Mouse (Mus musculus) adrenal gland, postnatal 10 days (tissue): ENCODE measurements around the gene A730009L09Rik. TPM values are rescaled to one million over a fixed set of nuclear protein-coding genes. Genes with fewer than 3 reads are reported as not detected.

Experiments
- DNase-seq: peaks from one replicate; pipeline ENCODE4 v3.0.0; 2021; ENCODE audit warnings: mixed read lengths
- total RNA-seq, 2 experiments: library from RNA; stranded (reverse); gene quantifications; 2 replicates each; pipeline ENCODE4 v1.2.3; 2021

A730009L09Rik gene
- total RNA-seq, 2 experiments from 2014 or later: not detected

DNA sequence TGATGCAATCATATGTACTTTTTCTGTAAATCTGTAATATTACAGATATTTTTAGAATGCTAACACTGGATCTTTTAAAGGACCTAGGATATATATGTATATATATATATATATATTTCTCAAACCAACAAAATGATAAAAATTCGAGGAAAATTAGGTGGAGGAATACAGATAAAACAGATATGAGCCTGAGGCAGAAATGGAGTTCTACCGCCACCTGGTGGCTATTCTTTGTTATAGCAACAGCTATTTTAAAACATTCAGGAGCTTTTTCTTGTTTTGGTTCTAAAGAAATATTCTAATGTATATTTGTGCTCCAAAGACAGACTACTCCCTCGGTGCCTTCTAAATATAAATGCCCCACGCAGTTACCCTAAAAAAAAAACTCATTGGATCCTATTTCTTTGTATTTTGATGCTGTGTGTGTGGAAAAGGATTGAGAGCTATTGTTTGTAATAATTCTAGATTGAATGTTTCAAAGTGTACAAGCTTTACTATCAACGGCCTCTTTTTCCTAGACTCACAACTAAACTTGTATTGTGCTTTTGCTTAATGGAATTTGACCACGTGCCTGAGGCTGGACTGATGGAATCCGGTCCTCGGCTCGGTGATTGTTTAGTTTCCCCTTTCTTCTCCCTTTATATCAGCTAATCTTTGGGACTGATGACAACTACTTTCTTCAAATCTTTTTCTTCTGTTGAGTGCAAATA is 44.8 kb downstream of the A730009L09Rik start:
- DNase-seq: peak; percentile 26

DNA sequence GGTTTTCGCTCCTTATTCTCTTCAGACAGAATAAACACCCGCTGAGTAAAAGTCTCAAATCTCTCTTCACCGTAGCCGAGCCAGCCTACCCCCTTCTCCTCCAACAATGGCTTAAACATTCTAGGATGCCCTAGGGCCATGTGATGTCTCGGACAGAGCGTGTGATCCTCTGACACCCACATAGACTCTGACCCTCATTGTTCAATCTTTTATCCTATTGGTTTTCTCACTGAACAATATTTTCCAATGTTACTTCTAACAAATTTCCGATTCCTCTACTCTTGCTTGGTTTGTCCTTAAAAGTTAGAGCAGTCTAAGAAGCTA is 45.3 kb downstream of the A730009L09Rik start:
- DNase-seq: no peak

Other genes starting within 250 kb of the A730009L09Rik start
- 10 to 100 TPM; 48.7 to 51.8 TPM for gene Mrpl39, start 220.6 kb downstream of the A730009L09Rik start, total RNA-seq